In genomic region chr17:55446698-55447097, GRCm38 (mm10) we compare ENCODE assay signal across 12 mouse cellular contexts. TPM values are rescaled to one million over a fixed set of nuclear protein-coding genes. Genes with fewer than 3 reads are reported as not detected.
A peak's percentile ranks its signal among the peaks of the same experiment; 100 is the strongest.
DNase-seq lines count a peak whose midpoint lies in the region; ATAC-seq lines count a peak whose summit lies in the region.
"Had no signal": no experiment of that assay in that cellular context is flagged by ENCODE, and none has a peak within 500 bp of the region (broad histone marks: within the 10 kb centered on the region; RNA-seq: fewer than 3 reads in every experiment).

No protein-coding gene starts in this region.

- H3K4me3 ChIP-seq in kidney, embryonic 15.5 days (replicated peaks), result peak overlapping the region; percentile 52; the same call in 1 of the 2 replicates
- peak overlapping the region; percentile 58 for H3K4me3 ChIP-seq in forebrain, embryonic 12.5 days (replicated peaks)
- peak overlapping the region; percentile 74 for H3K4me3 ChIP-seq in limb, embryonic 10.5 days
- peak overlapping the region; percentile 63 for H3K4me3 ChIP-seq in neural tube, embryonic 12.5 days

- no peaks in the 10 kb centered on the region for H3K9me3 ChIP-seq in kidney, embryonic 15.5 days (replicated peaks)
- H3K9me3 ChIP-seq in forebrain, embryonic 12.5 days, result no peaks in the 10 kb centered on the region
- no peaks in the 10 kb centered on the region for H3K9me3 ChIP-seq in limb, embryonic 10.5 days (replicated peaks)
- H3K9me3 ChIP-seq in neural tube, embryonic 12.5 days, result no peaks in the 10 kb centered on the region
- H3K9me3 ChIP-seq: heart, embryonic 13.5 days had no signal

- DNase-seq in kidney, adult 9 months, result no peak
- DNase-seq in limb, embryonic 10.5 days (ENCODE audit: low spot score), result no peak
- DNase-seq in gastrocnemius, postnatal 14 days, result no peak
- no peak for DNase-seq in urinary bladder, postnatal 25 days (ENCODE audit: low spot score)
- no peak for DNase-seq in gastrocnemius, postnatal 25 days
- DNase-seq: cerebellum, adult 9-10 months; kidney, adult 2 months had no signal

- H3K27ac ChIP-seq in kidney, embryonic 15.5 days, result no peak overlapping the region
- H3K27ac ChIP-seq in forebrain, embryonic 12.5 days, result no peak overlapping the region
- no peak overlapping the region for H3K27ac ChIP-seq in limb, embryonic 10.5 days
- no peak overlapping the region for H3K27ac ChIP-seq in neural tube, embryonic 12.5 days
- H3K27ac ChIP-seq: heart, embryonic 13.5 days had no signal

- no peak overlapping the region for H3K9ac ChIP-seq in kidney, embryonic 15.5 days
- peak overlapping the region; percentile 25; the same call in 1 of the 2 replicates for H3K9ac ChIP-seq in forebrain, embryonic 12.5 days
- no peak overlapping the region for H3K9ac ChIP-seq in neural tube, embryonic 12.5 days

- H3K4me2 ChIP-seq in kidney, embryonic 15.5 days, result peak overlapping the region; percentile 83
- H3K4me2 ChIP-seq in forebrain, embryonic 12.5 days, result peak overlapping the region; percentile 59
- H3K4me2 ChIP-seq in neural tube, embryonic 12.5 days (replicated peaks), result peak overlapping the region; percentile 80

- WGBS in kidney, embryonic 15.5 days, result 37% methylated on average over 4 of the region's 4 CpGs
- 8% methylated on average over 4 of the region's 4 CpGs for WGBS in forebrain, embryonic 12.5 days
- WGBS in limb, embryonic 10.5 days, result 42% methylated on average over 4 of the region's 4 CpGs
- WGBS in neural tube, embryonic 12.5 days, result 24% methylated on average over 4 of the region's 4 CpGs

- peaks cover 13% of the 10 kb centered on the region; the same call in 1 of the 2 replicates for H3K4me1 ChIP-seq in kidney, embryonic 15.5 days
- H3K4me1 ChIP-seq in forebrain, embryonic 12.5 days, result peaks cover 15% of the 10 kb centered on the region
- peaks cover 9% of the 10 kb centered on the region; the same call in 1 of the 2 replicates for H3K4me1 ChIP-seq in limb, embryonic 10.5 days
- 0 out of 2 replicates have a peak, but pooled peaks cover 2% of the 10 kb centered on the region for H3K4me1 ChIP-seq in neural tube, embryonic 12.5 days

- no peaks in the 10 kb centered on the region for H3K36me3 ChIP-seq in kidney, embryonic 15.5 days
- H3K36me3 ChIP-seq in forebrain, embryonic 12.5 days (replicated peaks), result no peaks in the 10 kb centered on the region
- H3K36me3 ChIP-seq in limb, embryonic 10.5 days, result no peaks in the 10 kb centered on the region
- no peaks in the 10 kb centered on the region for H3K36me3 ChIP-seq in neural tube, embryonic 12.5 days
- H3K36me3 ChIP-seq: heart, embryonic 13.5 days had no signal

- no peak for ATAC-seq in kidney, embryonic 15.5 days (replicated peaks; ENCODE audit: low FRiP score)
- no peak for ATAC-seq in forebrain, embryonic 12.5 days (ENCODE audit: low FRiP score)
- ATAC-seq in neural tube, embryonic 12.5 days (ENCODE audit: low FRiP score, low read depth), result no peak

- peaks cover 45% of the 10 kb centered on the region for H3K27me3 ChIP-seq in kidney, embryonic 15.5 days
- no peaks in the 10 kb centered on the region for H3K27me3 ChIP-seq in forebrain, embryonic 12.5 days
- H3K27me3 ChIP-seq in limb, embryonic 10.5 days (ENCODE audit: low read depth, poor library complexity, severe bottlenecking), result peaks cover 31% of the 10 kb centered on the region
- H3K27me3 ChIP-seq in neural tube, embryonic 12.5 days (replicated peaks), result no peaks in the 10 kb centered on the region

- intact Hi-C loops in gastrocnemius, postnatal 14 days (cut with DNase I; ENCODE audit: low total_unique reads), result no loop called here

RNA-seq across cellular contexts. Expression of gene St6gal2, which starts 1.5 kb away (rescaled TPM):
- polyA plus RNA-seq in kidney, embryonic 15.5 days (2015; fragmentation: Nextera tagmentation; extraction: Ambion mirVana), result 0.78 and 0.89 TPM in 2 replicates
- polyA plus RNA-seq in forebrain, embryonic 12.5 days (2016; fragmentation: Nextera tagmentation; extraction: Ambion mirVana), result 12.0 and 13.3 TPM in 2 replicates
- polyA plus RNA-seq in limb, embryonic 10.5 days (2016; fragmentation: Nextera tagmentation; extraction: Ambion mirVana), result 5.1 and 7.7 TPM in 2 replicates
- 8.2 and 8.8 TPM in 2 replicates for polyA plus RNA-seq in neural tube, embryonic 12.5 days (2016; fragmentation: Nextera tagmentation; extraction: Ambion mirVana)
- not detected for total RNA-seq in gastrocnemius, postnatal 14 days (2021)
- total RNA-seq in gastrocnemius, postnatal 25 days (2021), result not detected
- polyA plus RNA-seq: kidney, adult 2 months; liver, embryonic 16.5 days had no signal
